Mouse (Mus musculus) spleen, adult 12 weeks (tissue): ENCODE results near the gene Mindy4b-ps.
"Not testable (repeated sequence)": the region's sequence is repeated elsewhere in the genome, so short reads cannot be mapped to it uniquely, and the experiment has no call there.

Experiments
- DNase-seq: peaks from one replicate; pipeline ENCODE4 v3.0.0; 2022; ENCODE audit warnings: low spot score

Mindy4b-ps gene

DNA sequence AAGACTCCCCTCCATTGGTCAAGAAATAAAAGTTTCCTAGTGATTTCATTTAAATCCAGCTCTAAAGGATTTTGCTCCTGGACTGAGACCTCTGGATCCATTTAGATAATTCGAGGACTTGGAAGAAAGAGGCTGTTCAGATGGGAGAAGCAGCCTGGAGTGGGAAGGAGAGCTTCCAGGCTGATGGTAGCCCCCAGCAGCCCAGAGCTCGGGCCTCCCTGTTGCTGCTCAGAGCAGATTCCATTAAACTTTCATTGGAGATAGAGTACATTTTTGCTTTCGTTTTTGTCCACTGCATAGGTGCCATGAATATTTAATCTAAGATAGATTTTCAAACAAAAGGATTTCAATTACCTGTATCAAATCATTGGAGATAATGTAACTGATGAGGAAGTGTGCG is at the start of gene Mindy4b-ps:
Gene Mindy4b-ps, minus strand, starts transcription at position 101 of the 400 bp plus-strand sequence.
- no peak for DNase-seq

GRCm38 (mm10) chr3:58871882-58872281 is 49.8 kb upstream of the Mindy4b-ps start:
- DNase-seq = not testable (repeated sequence)

- no peak for DNase-seq
Measured at GRCm38 (mm10) chr3:58865690-58866089, 43.6 kb upstream of the Mindy4b-ps start.

DNA sequence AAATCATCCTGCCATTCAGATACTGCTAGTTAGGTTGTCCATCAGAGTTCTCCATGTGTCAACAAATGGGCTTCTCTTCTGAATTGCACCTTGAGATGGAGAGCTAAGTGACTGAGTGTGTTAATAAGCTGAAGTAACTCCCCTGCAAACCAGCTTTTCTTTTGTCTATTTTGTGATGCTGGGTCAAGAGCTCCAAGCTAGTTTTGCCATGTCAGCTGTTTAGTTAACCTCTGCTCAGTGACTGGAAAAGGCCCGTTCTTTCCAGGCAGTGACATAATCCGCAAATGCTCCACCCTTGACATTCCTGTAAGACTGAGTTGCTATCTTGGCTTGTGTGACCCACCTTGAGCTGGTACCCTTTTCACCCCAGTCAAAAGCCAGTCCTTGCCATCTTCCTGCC is 40.9 kb upstream of the Mindy4b-ps start:
- no peak for DNase-seq

GRCm38 (mm10) chr3:58843415-58843814 is 21.3 kb upstream of the Mindy4b-ps start:
- no peak for DNase-seq

DNA sequence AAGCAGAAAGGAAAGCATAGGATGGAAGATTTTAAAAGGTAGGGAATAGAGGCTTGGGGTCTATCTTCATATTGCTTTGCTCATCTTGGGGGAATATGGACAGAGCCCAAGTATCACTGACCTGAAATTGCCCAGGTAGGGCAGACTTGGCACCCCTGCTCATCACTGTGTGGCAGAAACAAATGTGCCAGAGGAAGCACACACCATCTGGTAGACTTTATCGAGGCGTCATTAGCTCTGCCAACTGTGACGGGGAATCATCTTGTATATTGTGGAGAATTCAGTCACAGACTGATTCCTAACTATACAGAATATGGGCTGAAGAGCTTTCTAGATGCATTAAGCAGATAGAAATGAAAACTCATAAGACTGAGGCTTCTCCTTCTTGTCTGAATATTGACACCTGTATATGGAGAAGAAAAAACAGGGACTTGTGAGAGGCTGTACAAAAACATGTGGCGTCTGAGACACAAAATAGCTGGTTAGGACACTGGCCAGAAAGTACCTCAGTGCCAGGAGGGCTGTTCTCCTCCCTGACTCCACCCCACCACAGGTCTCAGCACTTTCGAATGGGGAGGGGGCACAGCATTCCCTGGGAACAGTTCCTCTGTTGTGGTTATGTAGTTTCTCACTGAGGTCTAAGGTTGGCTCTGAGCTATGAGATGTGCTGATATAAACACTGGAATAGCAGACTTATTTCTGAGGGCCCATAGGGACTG is 11.5 kb upstream of the Mindy4b-ps start:
- DNase-seq = no peak

GRCm38 (mm10) chr3:58832888-58833287 is 10.8 kb upstream of the Mindy4b-ps start:
- DNase-seq = no peak

GRCm38 (mm10) chr3:58831586-58831985 is 9.5 kb upstream of the Mindy4b-ps start:
- DNase-seq = no peak

- no peak for DNase-seq
Measured at GRCm38 (mm10) chr3:58829926-58830325, 7.8 kb upstream of the Mindy4b-ps start.

DNA sequence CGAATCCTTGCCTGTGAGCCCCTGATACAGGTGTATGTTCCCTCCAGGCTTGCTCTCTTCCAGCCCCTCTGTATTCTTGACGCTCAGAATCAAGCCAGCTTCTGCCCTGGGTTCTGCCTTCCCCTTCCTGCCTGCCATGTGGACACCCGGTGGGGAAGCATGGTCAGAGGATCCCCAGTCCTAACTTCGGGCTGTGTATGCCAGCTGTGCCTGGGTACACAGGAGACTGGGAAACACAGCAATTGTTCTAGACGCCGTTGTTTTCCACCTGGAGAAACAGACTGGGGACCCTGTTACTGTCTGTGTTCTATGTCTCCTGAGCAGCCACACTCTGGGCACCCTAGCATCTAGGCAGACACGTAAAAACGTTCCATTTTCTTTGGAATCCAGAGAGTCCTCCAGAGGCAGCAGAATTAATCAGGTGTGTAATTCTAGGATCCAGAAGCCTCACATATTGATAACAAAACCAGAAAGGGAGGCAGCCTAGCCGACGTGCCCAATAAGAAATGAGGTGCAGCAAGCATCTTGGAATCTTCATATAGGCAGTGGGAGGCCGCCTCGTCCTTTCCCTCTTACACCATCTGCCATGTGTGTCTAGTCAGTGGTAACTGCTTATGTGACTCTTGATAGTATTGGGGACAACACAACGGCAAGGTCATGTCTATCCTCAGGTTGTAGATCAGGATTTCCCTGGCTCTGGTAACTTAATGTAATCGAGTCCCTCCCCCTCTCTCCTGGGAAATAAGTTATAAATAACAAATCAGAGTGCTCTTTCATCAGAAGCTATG is 6.4 kb upstream of the Mindy4b-ps start:
- DNase-seq = no peak

- DNase-seq = no peak
Measured at GRCm38 (mm10) chr3:58826266-58826665, 4.2 kb upstream of the Mindy4b-ps start.

GRCm38 (mm10) chr3:58817337-58817736 is 4.8 kb downstream of the Mindy4b-ps start:
- no peak for DNase-seq

DNA sequence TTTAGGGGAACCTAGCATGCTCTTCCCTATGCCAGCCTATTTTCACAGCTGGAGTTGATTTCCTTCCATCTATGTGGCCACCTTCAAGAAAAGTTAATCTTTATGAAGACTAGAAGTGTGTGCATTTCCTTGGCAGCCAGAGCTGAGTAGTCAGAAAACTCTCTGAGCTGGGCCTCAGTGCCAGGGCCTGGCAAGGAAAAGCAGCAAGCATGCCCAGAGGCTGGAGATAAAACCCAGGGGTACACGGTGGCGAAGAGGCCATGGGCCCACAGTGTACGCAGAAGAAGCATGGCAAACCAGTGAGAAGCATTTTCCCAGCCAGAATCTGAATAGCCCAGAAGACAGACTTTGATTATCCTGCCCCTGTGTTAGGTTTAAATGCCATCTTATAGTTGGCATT is 7.9 kb downstream of the Mindy4b-ps start:
- no peak for DNase-seq

- DNase-seq = no peak
Measured at GRCm38 (mm10) chr3:58810353-58810752, 11.8 kb downstream of the Mindy4b-ps start.

GRCm38 (mm10) chr3:58809111-58809915 is 12.8 kb downstream of the Mindy4b-ps start:
- DNase-seq = no peak

DNA sequence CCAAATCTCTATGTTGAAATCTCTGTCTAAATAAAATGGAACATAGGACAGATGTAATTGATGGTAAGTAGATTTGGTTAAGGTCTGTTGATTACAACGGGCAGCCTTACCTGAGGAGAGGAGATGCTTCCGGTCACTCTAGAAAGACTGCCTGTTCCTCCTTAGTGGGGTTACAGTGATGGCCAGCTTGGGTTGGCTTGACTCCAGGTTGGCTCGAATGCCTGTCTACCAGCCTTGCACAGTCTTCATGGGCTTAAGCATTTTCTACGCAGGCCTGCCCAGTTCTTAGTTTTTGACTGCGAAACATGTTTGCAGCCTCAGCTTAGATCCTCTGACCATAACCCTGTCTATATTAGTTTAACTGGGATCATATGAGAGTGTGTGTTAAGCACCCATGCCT is 13.5 kb downstream of the Mindy4b-ps start:
- DNase-seq = no peak

GRCm38 (mm10) chr3:58804745-58805144 is 17.4 kb downstream of the Mindy4b-ps start:
- no peak for DNase-seq

DNA sequence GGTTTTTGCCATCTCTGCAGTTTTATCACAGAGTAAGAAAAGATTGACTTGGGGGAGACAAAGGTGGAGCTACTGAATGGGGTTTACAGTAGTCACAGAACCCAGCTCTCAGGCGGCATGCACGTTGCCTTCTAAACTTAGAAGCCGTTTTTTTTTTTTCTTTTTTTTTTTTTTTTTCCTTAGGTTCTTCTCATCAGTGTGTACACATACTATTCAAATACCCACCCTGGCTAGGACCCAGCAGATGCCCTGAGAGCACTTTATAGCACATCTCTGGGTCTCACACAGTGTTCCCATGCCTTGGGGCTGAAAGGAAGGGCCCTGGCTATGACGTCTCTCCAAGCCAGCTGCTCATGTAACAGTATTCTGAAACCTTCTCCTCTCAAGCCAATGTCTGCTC is 23.4 kb downstream of the Mindy4b-ps start:
- no peak for DNase-seq

DNA sequence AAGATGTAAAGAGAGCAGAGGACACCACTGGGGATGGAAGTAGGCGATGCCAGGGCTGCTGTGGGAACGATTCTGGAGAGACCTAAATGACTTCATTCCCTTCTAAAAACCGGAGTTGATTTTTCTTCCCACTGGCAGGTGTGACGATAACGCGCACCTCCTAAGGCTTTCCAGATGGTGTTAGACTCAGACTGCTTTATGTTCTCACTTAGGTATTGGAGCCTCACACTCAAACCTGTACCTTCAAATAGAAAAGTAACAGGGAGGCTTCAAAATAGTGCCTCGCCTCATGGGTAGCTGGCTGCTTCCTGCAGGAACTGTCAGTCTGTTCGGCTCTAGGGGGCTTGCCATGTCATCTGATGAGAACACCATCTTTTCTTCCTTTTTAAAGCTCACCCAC is 23.9 kb downstream of the Mindy4b-ps start:
- no peak for DNase-seq

DNA sequence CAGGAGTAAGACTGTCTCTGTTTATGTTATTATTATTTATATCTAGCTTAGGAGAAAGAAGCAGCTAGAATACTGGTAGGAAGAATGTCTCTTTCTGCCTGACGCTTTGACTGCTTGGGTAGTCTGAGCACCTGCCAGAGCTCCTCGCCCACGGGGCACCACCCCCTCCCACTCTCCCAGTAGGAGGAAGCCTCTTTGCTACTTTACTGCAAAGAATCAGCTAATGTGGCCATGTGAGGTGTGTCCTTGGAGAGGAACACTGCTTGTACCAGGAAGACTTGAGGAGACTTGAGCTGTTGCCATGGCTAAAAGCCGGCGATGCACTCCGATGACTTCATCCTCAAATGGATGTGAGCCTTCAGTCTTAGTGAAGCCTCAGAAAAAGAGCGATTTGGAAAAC is 32.6 kb downstream of the Mindy4b-ps start:
- no peak for DNase-seq

DNA sequence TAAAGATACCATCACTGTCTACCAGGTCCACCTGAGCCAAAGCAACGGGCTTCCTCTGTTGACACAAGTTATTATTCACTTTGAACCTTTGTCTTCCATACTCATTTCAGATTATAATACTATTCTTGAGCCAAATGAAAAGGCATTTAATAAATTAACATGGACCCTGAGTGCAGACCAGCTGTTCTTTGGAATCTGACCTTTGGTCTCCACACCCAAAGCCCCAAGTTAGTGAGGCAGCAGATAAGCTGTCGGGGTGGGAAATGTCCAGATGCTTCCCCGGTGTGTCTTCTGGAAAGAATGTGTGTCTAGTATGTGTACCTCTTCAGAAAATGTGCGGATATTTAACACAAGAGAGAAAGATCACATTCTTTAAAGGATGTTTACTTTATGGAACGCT is 33.1 kb downstream of the Mindy4b-ps start:
- no peak for DNase-seq

GRCm38 (mm10) chr3:58786470-58786869 is 35.6 kb downstream of the Mindy4b-ps start:
- no peak for DNase-seq

DNA sequence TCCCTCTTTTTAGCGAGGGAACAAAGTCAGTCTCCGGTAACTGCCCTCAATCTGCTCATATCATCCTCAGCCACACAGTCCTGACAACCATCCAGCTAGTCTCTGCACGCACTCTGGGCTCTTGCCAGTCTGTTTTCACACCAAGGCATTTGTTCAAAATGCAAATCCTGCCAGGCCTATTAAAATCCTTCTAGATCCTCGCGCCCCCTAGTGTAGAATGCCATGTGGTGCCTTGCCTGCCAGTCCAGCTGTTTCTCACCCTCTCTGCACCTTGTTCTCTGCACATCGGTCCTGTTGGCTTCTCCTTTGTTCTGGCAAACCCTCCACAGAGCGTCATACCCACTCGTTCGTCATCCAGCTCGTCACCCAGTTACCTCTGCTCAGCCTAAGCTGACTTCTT is 36.2 kb downstream of the Mindy4b-ps start:
- DNase-seq = no peak
